Mouse (Mus musculus) left cerebral cortex, postnatal 25 days (tissue): Measurements from ENCODE around the gene Lpcat1. TPM values are rescaled to one million over a fixed set of nuclear protein-coding genes. Genes with fewer than 3 reads are reported as not detected.

Experiments used
- DNase-seq, 2 experiments: peaks; one replicate each; pipeline ENCODE4 v3.0.0; 2022; ENCODE audit warnings: low spot score in 2 of 2, mixed read lengths in 1 of 2
- intact Hi-C: fragments of 180-260 bp; cut with DNase I; formaldehyde crosslinking; loops from one replicate; pipeline ENCODE4 v1.15.1; 2025
- total RNA-seq, 2 experiments: library from RNA; stranded (reverse); gene quantifications; 2 replicates each; pipeline ENCODE4 v1.2.3; 2021

Gene Lpcat1
- total RNA-seq, 2 experiments from 2014 or later = 43.0 to 43.9 TPM

- intact Hi-C loops = no loop called here
- no peak for DNase-seq
Measured at GRCm38 (mm10) chr13:73508817-73509550, 42.0 kb downstream of the Lpcat1 start.

DNA sequence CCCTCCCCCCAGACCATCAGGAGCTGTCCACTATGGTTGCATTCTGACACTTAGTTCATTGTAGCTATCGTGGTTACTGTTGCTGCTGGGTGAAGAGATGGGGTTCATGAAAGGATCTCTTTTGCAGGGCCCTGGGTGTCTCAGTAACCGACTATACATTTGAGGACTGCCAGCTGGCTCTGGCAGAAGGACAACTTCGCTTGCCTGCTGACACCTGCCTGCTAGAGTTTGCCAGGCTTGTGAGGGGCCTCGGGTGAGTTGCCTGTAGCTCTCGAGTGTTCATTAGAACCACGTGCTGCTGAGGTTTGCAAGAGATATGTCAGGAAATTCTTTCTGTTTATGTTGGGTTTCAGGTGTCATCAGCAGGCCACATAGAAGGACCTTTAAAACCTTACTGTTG, 42.9 kb downstream of the Lpcat1 start:
- no peak for DNase-seq
- intact Hi-C loops = loop anchor here (5.0 kb wide), 4 partner anchors 92 to 182 kb away; partner anchors contain the start of genes Clptm1l and Tert

- intact Hi-C loops = loop anchor here (5.0 kb wide), 4 partner anchors 89 to 181 kb away; partner anchors contain the start of genes Clptm1l and Tert
Measured at GRCm38 (mm10) chr13:73512776-73513673, 46.0 kb downstream of the Lpcat1 start.

GRCm38 (mm10) chr13:73516886-73517285, 49.9 kb downstream of the Lpcat1 start:
- intact Hi-C loops = no loop called here
- DNase-seq = no peak

More at GRCm38 (mm10) chr13:73512776-73513673, 46.0 kb downstream of the Lpcat1 start:
- peak; percentile 83 to 85 for DNase-seq

GRCm38 (mm10) chr13:73533716-73534115, 66.7 kb downstream of the Lpcat1 start:
- no peak for DNase-seq
- intact Hi-C loops = no loop called here

- DNase-seq = no peak
- intact Hi-C loops = no loop called here
Measured at GRCm38 (mm10) chr13:73535287-73535686, 68.3 kb downstream of the Lpcat1 start.

- DNase-seq = no peak
- intact Hi-C loops = no loop called here
Measured at GRCm38 (mm10) chr13:73536403-73536821, 69.4 kb downstream of the Lpcat1 start, which contains the start of gene Slc6a3. Gene Slc6a3 (plus strand): TSS chr13:73536747.

DNA sequence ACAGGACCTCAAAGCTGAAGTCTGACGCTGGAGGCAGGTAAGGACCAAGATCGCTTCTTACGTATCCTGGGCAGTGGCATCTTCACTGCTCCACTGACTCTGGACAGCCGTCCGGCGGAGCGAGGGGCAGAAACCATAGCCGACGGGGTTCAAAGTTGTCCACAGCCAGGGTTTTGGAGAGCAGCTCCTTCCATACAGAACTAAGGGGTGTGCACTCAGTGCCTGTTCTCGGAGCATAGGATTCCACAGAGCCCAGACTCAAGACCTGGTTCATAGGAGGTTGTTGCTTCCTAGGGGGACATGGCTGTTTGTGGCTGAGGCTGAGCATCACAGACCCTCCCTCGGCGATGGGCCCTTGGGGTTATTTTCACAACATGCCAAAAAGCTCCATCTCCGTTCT, 69.8 kb downstream of the Lpcat1 start:
- intact Hi-C loops = no loop called here

GRCm38 (mm10) chr13:73564201-73564600, 97.2 kb downstream of the Lpcat1 start:
- intact Hi-C loops = no loop called here

More for the DNA sequence above, 69.8 kb downstream of the Lpcat1 start:
- DNase-seq = no peak

More at GRCm38 (mm10) chr13:73564201-73564600, 97.2 kb downstream of the Lpcat1 start:
- no peak for DNase-seq

Other genes with a start within 250 kb of the Lpcat1 start
- not detected for gene Irx4, start 206.7 kb upstream of the Lpcat1 start, total RNA-seq
- gene Mrpl36, start 138.7 kb upstream of the Lpcat1 start, total RNA-seq = 10 to 100 TPM; 38.6 to 40.3 TPM
- 100 to 1,000 TPM; 182 to 189 TPM for gene Ndufs6, start 138.7 kb upstream of the Lpcat1 start, total RNA-seq
- gene Slc6a3, start 69.5 kb downstream of the Lpcat1 start, total RNA-seq = under 1 TPM; 0.16 TPM
- gene Clptm1l, start 136.8 kb downstream of the Lpcat1 start, total RNA-seq = 100 to 1,000 TPM; 125 to 128 TPM
- gene Tert, start 159.7 kb downstream of the Lpcat1 start, total RNA-seq = 1 to 10 TPM; 2.2 to 2.3 TPM
- not detected for gene Slc6a18, start 210.8 kb downstream of the Lpcat1 start, total RNA-seq
- gene Slc6a19, start 237.7 kb downstream of the Lpcat1 start, total RNA-seq = under 1 TPM in 1 of 2 experiments, not detected in 1; 0.18 TPM